Mouse (Mus musculus): ENCODE results near the gene Dus1l. TPM values are rescaled to one million over a fixed set of nuclear protein-coding genes. Genes with fewer than 3 reads are reported as not detected.
"Not testable (repeated sequence)": the region's sequence is repeated elsewhere in the genome, so short reads cannot be mapped to it uniquely, and the experiment has no call there.

Gene Dus1l
- polyA plus RNA-seq, 1 experiment from 2014 or later: 60.0 TPM

DNA sequence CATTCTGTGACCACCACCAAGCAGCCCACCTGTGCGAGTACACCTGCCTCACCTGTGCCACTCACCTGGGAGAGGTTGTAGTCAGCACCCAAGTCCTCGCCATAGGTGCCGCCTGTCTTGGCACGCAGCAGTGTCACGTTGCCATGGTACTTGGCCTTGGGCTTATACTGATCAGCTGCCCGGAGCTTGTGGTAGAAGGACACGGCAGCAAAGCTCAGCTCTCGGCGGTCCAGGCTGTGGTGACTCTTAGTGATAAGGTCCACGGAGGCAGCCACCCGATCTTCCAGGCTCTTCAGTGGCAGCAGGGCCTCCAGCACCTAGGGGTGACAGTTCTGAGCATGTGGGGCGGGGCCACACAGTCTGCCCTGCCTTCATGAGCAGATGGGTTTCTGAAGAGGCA, 11.8 kb upstream of the Dus1l start:
- 96% methylated on average over 12 of the region's 12 CpGs for WGBS
- Histone ChIP-seq H3K4me1 (no peaks in the 10 kb centered on the region), H3K36me3 (peaks cover 80% of the 10 kb centered on the region), H3K27me3 (no peaks in the 10 kb centered on the region), H3K9me3 (replicated peaks) (no peaks in the 10 kb centered on the region), H3K4me3 (no peak overlapping the region), H3K4me2 (replicated peaks) (no peak overlapping the region), H3K27ac (no peak overlapping the region), H3K9ac (no peak overlapping the region)
- no peak for ATAC-seq (ENCODE audit: low FRiP score)

GRCm38 (mm10) chr11:120805375-120806298, 9.4 kb upstream of the Dus1l start:
- ATAC-seq (ENCODE audit: low FRiP score): no peak
- H3K9ac ChIP-seq: no peak overlapping the region
- 88% methylated on average over 7 of the region's 7 CpGs for WGBS

DNA sequence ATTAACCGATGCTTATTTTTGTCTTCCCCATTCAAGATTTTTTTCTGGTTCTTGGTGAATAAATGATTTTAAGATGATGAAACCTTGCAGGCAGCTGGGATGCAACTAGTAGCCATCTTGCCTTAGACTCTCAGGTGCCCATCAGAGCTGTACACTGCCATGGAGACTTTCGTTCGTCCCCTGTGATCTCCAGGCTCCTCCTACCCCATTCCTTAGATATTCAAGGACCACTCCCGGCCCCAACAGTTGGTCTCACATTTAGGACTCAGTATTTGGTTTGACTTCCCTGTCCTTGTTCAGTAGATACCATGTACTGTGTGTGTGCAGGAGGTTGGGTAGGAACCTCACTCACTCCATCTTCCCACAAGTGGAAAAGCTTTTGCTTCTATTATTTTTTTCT, 8.6 kb upstream of the Dus1l start:
- Histone ChIP-seq H3K4me3 (no peak overlapping the region), H3K36me3 (peaks cover 47% of the 10 kb centered on the region), H3K27ac (no peak overlapping the region), H3K9ac (no peak overlapping the region), H3K9me3 (replicated peaks) (no peaks in the 10 kb centered on the region), H3K4me2 (replicated peaks) (no peak overlapping the region), H3K4me1 (no peaks in the 10 kb centered on the region), H3K27me3 (no peaks in the 10 kb centered on the region)
- ATAC-seq (ENCODE audit: low FRiP score): no peak
- WGBS: 82% methylated on average over 4 of the region's 4 CpGs

More at GRCm38 (mm10) chr11:120805375-120806298, 9.4 kb upstream of the Dus1l start:
- H3K9me3 ChIP-seq (replicated peaks): no peaks in the 10 kb centered on the region
- H3K4me1 ChIP-seq: no peaks in the 10 kb centered on the region
- H3K36me3 ChIP-seq: peaks cover 56% of the 10 kb centered on the region
- no peak overlapping the region for H3K4me2 ChIP-seq (replicated peaks)
- no peaks in the 10 kb centered on the region for H3K27me3 ChIP-seq
- no peak overlapping the region for H3K27ac ChIP-seq
- no peak overlapping the region for H3K4me3 ChIP-seq

DNA sequence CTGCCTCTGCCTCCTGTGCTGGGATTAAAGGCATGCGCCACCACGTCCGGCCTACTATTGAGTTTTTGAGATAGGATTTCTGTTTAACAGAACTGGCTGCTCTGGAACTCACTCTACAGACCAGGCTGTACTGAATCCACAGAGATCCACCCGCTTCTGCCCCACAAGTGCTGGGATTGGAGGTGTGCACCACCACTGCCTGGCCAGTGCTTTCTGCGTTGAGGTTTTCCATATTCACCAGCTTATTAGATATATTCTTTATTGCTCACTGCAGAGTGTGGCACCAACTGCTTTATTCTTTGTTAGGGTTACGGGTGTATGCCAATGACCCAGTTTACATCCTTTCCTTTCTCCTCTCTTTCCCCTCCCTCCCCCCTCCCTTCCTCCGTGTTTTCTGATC, 8.1 kb upstream of the Dus1l start:
- no peak overlapping the region for H3K4me3 ChIP-seq
- no peaks in the 10 kb centered on the region for H3K9me3 ChIP-seq (replicated peaks)
- H3K4me2 ChIP-seq (replicated peaks): no peak overlapping the region
- H3K36me3 ChIP-seq: peaks cover 42% of the 10 kb centered on the region
- no peak for ATAC-seq (ENCODE audit: low FRiP score)
- H3K9ac ChIP-seq: no peak overlapping the region
- no peaks in the 10 kb centered on the region for H3K27me3 ChIP-seq
- H3K27ac ChIP-seq: no peak overlapping the region
- H3K4me1 ChIP-seq: no peaks in the 10 kb centered on the region
- WGBS: 81% methylated on average over 7 of the region's 7 CpGs

DNA sequence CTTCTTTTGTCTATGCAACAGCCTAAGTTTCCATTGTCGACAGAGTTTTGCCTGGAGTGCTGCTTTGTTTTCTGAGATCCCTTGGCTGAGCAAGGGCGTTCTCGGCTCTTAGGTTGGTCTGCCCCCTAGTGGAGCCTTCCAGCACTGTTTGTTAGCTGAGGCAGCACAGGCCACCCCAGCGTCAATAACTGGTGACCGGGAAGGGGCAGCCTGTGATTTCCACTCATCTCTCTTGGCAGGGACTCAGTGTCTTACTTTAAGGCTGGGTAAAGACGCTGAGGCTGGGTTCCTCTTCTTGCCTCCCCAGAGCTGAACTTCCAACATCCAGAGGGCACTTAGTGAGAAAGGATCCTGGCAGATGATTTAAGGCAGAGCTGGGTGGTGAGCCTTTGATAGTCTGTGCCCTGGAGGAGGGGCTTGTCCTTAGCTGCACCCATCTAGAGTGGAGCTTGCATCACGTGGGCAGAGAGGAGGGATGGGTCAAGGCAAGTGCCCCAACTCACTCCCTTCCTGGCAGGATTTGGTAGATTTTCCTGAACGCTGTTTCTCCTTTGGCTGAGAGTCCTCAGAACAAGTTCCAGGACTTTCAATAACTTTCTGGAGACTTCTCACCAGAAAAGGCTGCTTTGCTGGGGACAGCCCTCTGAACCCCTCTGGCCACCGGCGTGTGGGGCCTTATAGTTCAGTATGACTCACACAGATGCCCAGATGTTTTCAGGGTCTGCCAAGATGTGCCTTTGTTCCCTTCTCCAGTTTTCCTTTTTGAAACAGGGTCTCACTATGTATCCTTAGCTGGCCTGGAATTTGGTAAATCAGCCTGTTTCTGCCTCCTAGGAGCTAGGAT, 4.1 kb upstream of the Dus1l start:
- Histone ChIP-seq H3K4me3 (no peak overlapping the region), H3K9me3 (replicated peaks) (no peaks in the 10 kb centered on the region), H3K36me3 (peaks cover 2% of the 10 kb centered on the region; the same call in 1 of the 2 replicates), H3K27me3 (no peaks in the 10 kb centered on the region), H3K4me2 (replicated peaks) (peak overlapping the region; percentile 18; the same call in 1 of the 2 replicates), H3K4me1 (peaks cover 6% of the 10 kb centered on the region), H3K9ac (0 out of 2 replicates have a peak overlapping the region, but pooled peaks have one; percentile 9), H3K27ac (peak overlapping the region; percentile 14; the same call in 1 of the 2 replicates)
- 14% methylated on average over 10 of the region's 10 CpGs for WGBS
- ATAC-seq (ENCODE audit: low FRiP score): peak; percentile 47; the same call in 1 of the 2 replicates

DNA sequence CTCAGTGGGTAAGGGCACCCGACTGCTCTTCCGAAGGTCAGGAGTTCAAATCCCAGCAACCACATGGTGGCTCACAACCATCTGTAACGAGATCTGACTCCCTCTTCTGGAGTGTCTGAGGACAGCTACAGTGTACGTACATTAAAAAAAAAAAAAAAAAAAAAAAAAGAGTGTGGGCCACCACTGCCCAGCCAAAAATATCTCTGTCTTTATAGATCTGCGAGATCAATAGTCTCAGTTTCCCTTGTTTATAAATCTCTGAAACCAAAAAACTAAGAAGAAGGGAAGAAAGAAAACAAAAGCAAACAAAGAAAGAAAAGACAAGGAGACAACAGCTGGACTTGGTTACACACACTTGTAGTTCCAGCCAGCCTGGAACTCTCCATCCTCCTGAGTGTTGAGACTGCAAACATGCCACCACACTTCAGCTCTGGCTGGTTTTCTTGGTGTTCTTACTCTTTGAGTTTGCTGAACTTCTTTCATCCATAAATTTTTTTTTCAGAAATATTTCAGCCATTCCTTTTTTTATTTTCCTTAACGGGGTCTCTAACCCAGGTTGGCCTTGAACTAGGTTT, 3.2 kb upstream of the Dus1l start:
- no peak overlapping the region for H3K9ac ChIP-seq
- peaks cover 11% of the 10 kb centered on the region for H3K4me1 ChIP-seq
- WGBS: 76% methylated on average over 6 of the region's 6 CpGs
- H3K27ac ChIP-seq: peak overlapping the region; percentile 14; the same call in 1 of the 2 replicates
- no peaks in the 10 kb centered on the region for H3K27me3 ChIP-seq
- H3K36me3 ChIP-seq: peaks cover 3% of the 10 kb centered on the region; the same call in 1 of the 2 replicates
- H3K9me3 ChIP-seq (replicated peaks): no peaks in the 10 kb centered on the region
- no peak overlapping the region for H3K4me3 ChIP-seq
- H3K4me2 ChIP-seq (replicated peaks): peak overlapping the region; percentile 18; the same call in 1 of the 2 replicates
- no peak for ATAC-seq (ENCODE audit: low FRiP score)

GRCm38 (mm10) chr11:120798244-120798643, 2.0 kb upstream of the Dus1l start:
- Histone ChIP-seq H3K36me3 (peaks cover 13% of the 10 kb centered on the region), H3K27me3 (no peaks in the 10 kb centered on the region), H3K9me3 (replicated peaks) (no peaks in the 10 kb centered on the region), H3K4me1 (peaks cover 11% of the 10 kb centered on the region), H3K27ac (no peak overlapping the region), H3K4me3 (no peak overlapping the region), H3K9ac (no peak overlapping the region), H3K4me2 (replicated peaks) (no peak overlapping the region)
- 88% methylated on average over 3 of the region's 3 CpGs for WGBS
- no peak for ATAC-seq (ENCODE audit: low FRiP score)

GRCm38 (mm10) chr11:120796614-120796946, 377 bp upstream of the Dus1l start:
- Histone ChIP-seq H3K36me3 (peaks cover 30% of the 10 kb centered on the region), H3K27me3 (no peaks in the 10 kb centered on the region), H3K4me3 (peak overlapping the region; percentile 72), H3K4me2 (replicated peaks) (peak overlapping the region; percentile 39), H3K9ac (peak overlapping the region; percentile 90), H3K27ac (peak overlapping the region; percentile 82), H3K9me3 (replicated peaks) (no peaks in the 10 kb centered on the region), H3K4me1 (peaks cover 11% of the 10 kb centered on the region)
- ATAC-seq (ENCODE audit: low FRiP score): peak; percentile 24
- 27% methylated on average over 8 of the region's 8 CpGs for WGBS

- Histone ChIP-seq H3K9ac (no peak overlapping the region), H3K9me3 (replicated peaks) (no peaks in the 10 kb centered on the region), H3K4me3 (no peak overlapping the region), H3K27ac (no peak overlapping the region), H3K27me3 (no peaks in the 10 kb centered on the region), H3K4me1 (peaks cover 11% of the 10 kb centered on the region), H3K36me3 (peaks cover 66% of the 10 kb centered on the region), H3K4me2 (replicated peaks) (no peak overlapping the region)
- WGBS: 91% methylated on average over 9 of the region's 9 CpGs
- no peak for ATAC-seq (ENCODE audit: low FRiP score)
Observed at GRCm38 (mm10) chr11:120792652-120793051, 3.6 kb downstream of the Dus1l start.

- Histone ChIP-seq H3K4me2 (replicated peaks) (no peak overlapping the region), H3K9me3 (replicated peaks) (no peaks in the 10 kb centered on the region), H3K27me3 (no peaks in the 10 kb centered on the region), H3K4me1 (peaks cover 8% of the 10 kb centered on the region), H3K4me3 (no peak overlapping the region), H3K36me3 (peaks cover 86% of the 10 kb centered on the region), H3K9ac (no peak overlapping the region), H3K27ac (no peak overlapping the region)
- WGBS: 80% methylated on average over 3 of the region's 3 CpGs
- no peak for ATAC-seq (ENCODE audit: low FRiP score)
Observed at GRCm38 (mm10) chr11:120789810-120790209, 6.4 kb downstream of the Dus1l start.

DNA sequence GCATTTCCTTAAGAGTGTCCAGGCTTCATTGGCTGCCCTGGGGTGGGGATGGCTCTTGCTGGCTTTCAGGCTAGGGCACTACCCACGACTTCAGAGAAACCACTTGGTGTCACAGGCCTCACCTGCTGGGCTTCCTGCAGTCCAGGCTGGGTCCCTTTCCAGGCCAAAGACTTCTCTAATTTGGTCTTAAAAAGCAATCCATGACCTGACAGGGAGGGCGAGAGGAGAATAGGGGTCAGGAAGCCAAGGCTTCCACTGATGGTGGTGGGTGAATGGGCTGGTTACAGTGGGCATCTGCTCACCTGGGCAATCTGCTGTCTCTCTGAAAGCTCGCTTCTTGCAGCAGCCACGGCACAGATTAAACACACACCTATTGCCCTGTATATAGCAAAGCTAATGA, 6.8 kb downstream of the Dus1l start:
- H3K4me2 ChIP-seq (replicated peaks): no peak overlapping the region
- no peak overlapping the region for H3K4me3 ChIP-seq
- 88% methylated on average over 4 of the region's 4 CpGs for WGBS
- no peak overlapping the region for H3K27ac ChIP-seq
- no peaks in the 10 kb centered on the region for H3K27me3 ChIP-seq
- H3K9me3 ChIP-seq (replicated peaks): no peaks in the 10 kb centered on the region
- peaks cover 9% of the 10 kb centered on the region for H3K4me1 ChIP-seq
- no peak overlapping the region for H3K9ac ChIP-seq
- peaks cover 82% of the 10 kb centered on the region for H3K36me3 ChIP-seq
- ATAC-seq (ENCODE audit: low FRiP score): no peak

DNA sequence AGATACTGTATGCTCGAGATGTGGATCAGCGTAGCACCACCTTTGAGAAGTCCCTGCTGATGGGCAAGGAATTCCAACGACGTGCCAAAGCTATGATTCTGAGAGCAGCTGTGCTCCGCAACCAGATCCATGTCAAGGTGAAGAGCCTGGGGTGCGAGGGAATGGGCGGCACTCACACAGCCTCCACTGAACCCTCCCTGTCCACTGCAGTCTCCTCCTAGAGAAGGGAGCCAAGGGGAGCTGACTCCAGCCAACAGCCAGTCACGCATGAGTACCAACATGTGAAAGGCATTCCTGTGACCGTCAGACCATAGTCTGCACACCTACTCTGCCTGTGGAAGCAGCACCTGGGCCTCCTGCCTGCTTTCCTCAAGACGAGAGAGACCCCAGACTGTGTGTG, 7.7 kb downstream of the Dus1l start:
- H3K9ac ChIP-seq; H3K27ac ChIP-seq; H3K27me3 ChIP-seq; H3K4me2 ChIP-seq (replicated peaks); H3K4me3 ChIP-seq; H3K9me3 ChIP-seq (replicated peaks); ATAC-seq (ENCODE audit: low FRiP score): not testable (repeated sequence)
- 89% methylated on average over 9 of the region's 10 CpGs for WGBS
- Histone ChIP-seq H3K36me3 (peaks cover 75% of the 10 kb centered on the region), H3K4me1 (peaks cover 11% of the 10 kb centered on the region)

All from hindbrain, embryonic 12.5 days (tissue).